Mouse (Mus musculus) midbrain, embryonic 14.5 days (tissue): ENCODE data around the gene Ptprm. TPM values are rescaled to one million over a fixed set of nuclear protein-coding genes. Genes with fewer than 3 reads are reported as not detected.

Experiments used
- ATAC-seq: fragments of 200-750 bp; cut with Nextera tagmentation; 2 replicates; pipeline ENCODE4 v1.8.0; 2017; ENCODE audit warnings: moderate number of reproducible peaks, moderate library complexity; ENCODE audit not compliant: low FRiP score, low TSS enrichment
- DNase-seq: peaks from one replicate; pipeline ENCODE4 v3.0.0-alpha.2; 2015
- H3K27ac ChIP-seq: fragments of 300-500 bp; sonication (generic); replicated peaks from 2 replicates; pipeline ENCODE4 v1.5.1; 2014; ENCODE audit warnings: mild to moderate bottlenecking, low read depth, low read length, moderate library complexity
- H3K27me3 ChIP-seq: fragments of 300-500 bp; sonication (generic); 2 replicates; pipeline ENCODE4 v1.6.1; 2014; ENCODE audit warnings: low read length, control low read depth, mixed read lengths; ENCODE audit not compliant: control insufficient read depth, insufficient read depth
- H3K36me3 ChIP-seq: fragments of 300-500 bp; sonication (generic); 2 replicates; pipeline ENCODE4 v1.6.1; 2014; ENCODE audit warnings: low read length, control low read depth; ENCODE audit not compliant: control insufficient read depth, insufficient read depth
- H3K4me1 ChIP-seq: fragments of 300-500 bp; sonication (generic); 2 replicates; pipeline ENCODE4 v1.6.1; 2014; ENCODE audit warnings: mild to moderate bottlenecking, antibody characterized with exemption, low read length, control low read depth; ENCODE audit not compliant: control insufficient read depth, insufficient read depth
- H3K4me2 ChIP-seq: fragments of 300-500 bp; sonication (generic); 2 replicates; pipeline ENCODE4 v1.6.1; 2014; ENCODE audit warnings: mild to moderate bottlenecking, low read length, moderate library complexity
- H3K4me3 ChIP-seq: fragments of 300-500 bp; sonication (generic); replicated peaks from 2 replicates; pipeline ENCODE4 v1.5.1; 2014; ENCODE audit warnings: low read depth, low read length
- H3K9ac ChIP-seq: fragments of 300-500 bp; sonication (generic); replicated peaks from 2 replicates; pipeline ENCODE4 v1.6.1; 2014; ENCODE audit warnings: mild to moderate bottlenecking, low read length, moderate library complexity
- H3K9me3 ChIP-seq: fragments of 300-500 bp; sonication (generic); 2 replicates; pipeline ENCODE4 v1.6.1; 2016; ENCODE audit warnings: low read length, control low read depth, mixed read lengths; ENCODE audit not compliant: control insufficient read depth
- WGBS: fragments of 180-500 bp; shearing (Covaris S2); extraction: QIAGEN DNeasy Blood & Tissue Kit; methylation state at CpG from one replicate; pipeline ENCODE4 v1.1.7; 2014; 5-methylcytosine and 5-hydroxymethylcytosine counted together
- polyA plus RNA-seq: library from polyadenylated mRNA; unstranded; fragments of >200 nt; fragmentation: Nextera tagmentation; extraction: Ambion mirVana; gene quantifications from 2 replicates; pipeline ENCODE4 v1.2.1, GENCODE M21; 2014

Ptprm gene
- polyA plus RNA-seq, 1 experiment from 2014 or later, result 22.8 TPM

GRCm38 (mm10) chr17:67304831-67305230 is 49.4 kb downstream of the Ptprm start:
- Histone ChIP-seq H3K4me1 (peaks cover 11% of the 10 kb centered on the region; the same call in 1 of the 2 replicates), H3K4me3 (no peak overlapping the region), H3K4me2 (no peak overlapping the region), H3K27me3 (no peaks in the 10 kb centered on the region), H3K9ac (no peak overlapping the region), H3K9me3 (no peaks in the 10 kb centered on the region), H3K27ac (no peak overlapping the region), H3K36me3 (no peaks in the 10 kb centered on the region)
- 74% methylated on average over 3 of the region's 3 CpGs for WGBS
- no peak for DNase-seq
- no peak for ATAC-seq

- no peaks in the 10 kb centered on the region for H3K9me3 ChIP-seq
- no peak overlapping the region for H3K4me3 ChIP-seq
- no peak for DNase-seq
- H3K27ac ChIP-seq, result no peak overlapping the region
- no peaks in the 10 kb centered on the region for H3K36me3 ChIP-seq
- peaks cover 13% of the 10 kb centered on the region for H3K4me1 ChIP-seq
- no peak for ATAC-seq
- no peaks in the 10 kb centered on the region for H3K27me3 ChIP-seq
- WGBS, result 75% methylated on average over 18 of the region's 18 CpGs
- no peak overlapping the region for H3K9ac ChIP-seq
- no peak overlapping the region for H3K4me2 ChIP-seq
Observed at GRCm38 (mm10) chr17:67303326-67304099, 50.7 kb downstream of the Ptprm start.

- Histone ChIP-seq H3K36me3 (no peaks in the 10 kb centered on the region), H3K4me3 (no peak overlapping the region), H3K9ac (no peak overlapping the region), H3K27ac (no peak overlapping the region), H3K4me1 (peaks cover 14% of the 10 kb centered on the region), H3K9me3 (no peaks in the 10 kb centered on the region), H3K4me2 (no peak overlapping the region), H3K27me3 (no peaks in the 10 kb centered on the region)
- WGBS, result 8% methylated on average over 4 of the region's 4 CpGs
- no peak for ATAC-seq
- DNase-seq, result no peak
Observed at GRCm38 (mm10) chr17:67302569-67302968, 51.7 kb downstream of the Ptprm start.

- ATAC-seq, result no peak
Observed at GRCm38 (mm10) chr17:67302074-67302473, 52.2 kb downstream of the Ptprm start.

GRCm38 (mm10) chr17:67301367-67301766 is 52.9 kb downstream of the Ptprm start:
- 92% methylated on average over 4 of the region's 4 CpGs for WGBS
- no peaks in the 10 kb centered on the region for H3K9me3 ChIP-seq
- ATAC-seq (no peak), DNase-seq (no peak)
- no peak overlapping the region for H3K4me2 ChIP-seq
- no peak overlapping the region for H3K27ac ChIP-seq
- H3K27me3 ChIP-seq, result no peaks in the 10 kb centered on the region
- H3K36me3 ChIP-seq, result no peaks in the 10 kb centered on the region
- H3K9ac ChIP-seq, result no peak overlapping the region
- H3K4me3 ChIP-seq, result no peak overlapping the region
- H3K4me1 ChIP-seq, result peaks cover 14% of the 10 kb centered on the region

More at GRCm38 (mm10) chr17:67302074-67302473, 52.2 kb downstream of the Ptprm start:
- Histone ChIP-seq H3K9me3 (no peaks in the 10 kb centered on the region), H3K36me3 (no peaks in the 10 kb centered on the region), H3K9ac (no peak overlapping the region), H3K27ac (no peak overlapping the region), H3K27me3 (no peaks in the 10 kb centered on the region), H3K4me1 (peaks cover 14% of the 10 kb centered on the region), H3K4me2 (no peak overlapping the region), H3K4me3 (no peak overlapping the region)
- DNase-seq, result no peak
- 88% methylated on average over 4 of the region's 4 CpGs for WGBS

GRCm38 (mm10) chr17:67298269-67298798 is 55.9 kb downstream of the Ptprm start:
- Histone ChIP-seq H3K4me1 (peaks cover 10% of the 10 kb centered on the region), H3K27me3 (no peaks in the 10 kb centered on the region), H3K4me2 (no peak overlapping the region), H3K4me3 (no peak overlapping the region), H3K9me3 (no peaks in the 10 kb centered on the region), H3K36me3 (no peaks in the 10 kb centered on the region), H3K27ac (no peak overlapping the region), H3K9ac (no peak overlapping the region)
- WGBS, result 71% methylated on average over 9 of the region's 9 CpGs
- no peak for DNase-seq
- ATAC-seq, result no peak

- H3K27ac ChIP-seq, result no peak overlapping the region
- no peaks in the 10 kb centered on the region for H3K36me3 ChIP-seq
- ATAC-seq, result no peak
- 87% methylated on average over 13 of the region's 13 CpGs for WGBS
- no peaks in the 10 kb centered on the region for H3K9me3 ChIP-seq
- DNase-seq, result no peak
- no peak overlapping the region for H3K4me2 ChIP-seq
- no peak overlapping the region for H3K4me3 ChIP-seq
- H3K9ac ChIP-seq, result no peak overlapping the region
- H3K4me1 ChIP-seq, result peaks cover 3% of the 10 kb centered on the region; the same call in 1 of the 2 replicates
- H3K27me3 ChIP-seq, result no peaks in the 10 kb centered on the region
Observed at GRCm38 (mm10) chr17:67296604-67297595, 57.4 kb downstream of the Ptprm start.

- peak overlapping the region; percentile 42 for H3K27ac ChIP-seq
- H3K36me3 ChIP-seq, result no peaks in the 10 kb centered on the region
- peaks cover 3% of the 10 kb centered on the region; the same call in 1 of the 2 replicates for H3K4me1 ChIP-seq
- H3K9me3 ChIP-seq, result no peaks in the 10 kb centered on the region
- DNase-seq (peak; percentile 76), ATAC-seq (peak; percentile 76; the same call in 1 of the 2 replicates)
- no peak overlapping the region for H3K4me3 ChIP-seq
- 8% methylated on average over 16 of the region's 16 CpGs for WGBS
- no peaks in the 10 kb centered on the region for H3K27me3 ChIP-seq
- H3K4me2 ChIP-seq, result peak overlapping the region; percentile 47
- H3K9ac ChIP-seq, result no peak overlapping the region
Observed at GRCm38 (mm10) chr17:67290662-67291240, 63.5 kb downstream of the Ptprm start.
